Mouse (Mus musculus): ENCODE data around the gene Adgrg1. TPM values are rescaled to one million over a fixed set of nuclear protein-coding genes. Genes with fewer than 3 reads are reported as not detected.

Adgrg1 gene
- total and polyA plus RNA-seq, 3 experiments = 52.1 to 107 (median 67.8) TPM

GRCm38 (mm10) chr8:95012442-95012919 lies 37.9 kb downstream of the Adgrg1 start:
- DNase-seq = no peak
- no peak overlapping the region for H3K9ac ChIP-seq (ENCODE audit: low read depth, low read length)
- no peak overlapping the region for H3K4me3 ChIP-seq
- TF ChIP-seq CTCF (IDR thresholded peaks at IDR 0.05) = no peak
- TF ChIP-seq EP300 (IDR thresholded peaks at IDR 0.05; ENCODE audit: insufficient read depth, low read depth, low read length) = no peak
- TF ChIP-seq POLR2A (IDR thresholded peaks at IDR 0.05; ENCODE audit: insufficient read depth, low read depth, low read length) = no peak
- 64% methylated on average over 15 of the region's 15 CpGs for WGBS
- intact Hi-C loops (cut with DNase I) = no loop called here
- no peaks in the 10 kb centered on the region for H3K27me3 ChIP-seq (ENCODE audit: control insufficient read depth, insufficient read depth, low read length)
- no peaks in the 10 kb centered on the region for H3K79me2 ChIP-seq (replicated peaks; ENCODE audit: control insufficient read depth, insufficient read depth, low read length)
- no peaks in the 10 kb centered on the region for H3K4me1 ChIP-seq (ENCODE audit: control insufficient read depth, insufficient read depth, low read length)
- no peaks in the 10 kb centered on the region for H3K36me3 ChIP-seq (ENCODE audit: control insufficient read depth, insufficient read depth, low read length)
- H3K27ac ChIP-seq = no peak overlapping the region

- Histone ChIP-seq H3K9ac (ENCODE audit: low read depth, low read length) (no peak overlapping the region), H3K79me2 (replicated peaks; ENCODE audit: control insufficient read depth, insufficient read depth, low read length) (no peaks in the 10 kb centered on the region), H3K27ac (no peak overlapping the region), H3K4me1 (ENCODE audit: control insufficient read depth, insufficient read depth, low read length) (no peaks in the 10 kb centered on the region; the same call in 1 of the 2 replicates), H3K4me3 (no peak overlapping the region), H3K36me3 (ENCODE audit: control insufficient read depth, insufficient read depth, low read length) (no peaks in the 10 kb centered on the region), H3K27me3 (ENCODE audit: control insufficient read depth, insufficient read depth, low read length) (no peaks in the 10 kb centered on the region)
- 45% methylated on average over 4 of the region's 4 CpGs for WGBS
- intact Hi-C loops (cut with DNase I) = no loop called here
- no peak for TF ChIP-seq CTCF (IDR thresholded peaks at IDR 0.05)
- TF ChIP-seq POLR2A (IDR thresholded peaks at IDR 0.05; ENCODE audit: insufficient read depth, low read depth, low read length) = no peak
- TF ChIP-seq EP300 (IDR thresholded peaks at IDR 0.05; ENCODE audit: insufficient read depth, low read depth, low read length) = no peak
- DNase-seq = no peak
Observed at GRCm38 (mm10) chr8:95015866-95016265, 41.3 kb downstream of the Adgrg1 start.

GRCm38 (mm10) chr8:95016684-95017083 lies 42.1 kb downstream of the Adgrg1 start:
- H3K27me3 ChIP-seq (ENCODE audit: control insufficient read depth, insufficient read depth, low read length) = no peaks in the 10 kb centered on the region
- no peak for TF ChIP-seq POLR2A (IDR thresholded peaks at IDR 0.05; ENCODE audit: insufficient read depth, low read depth, low read length)
- no peak for TF ChIP-seq CTCF (IDR thresholded peaks at IDR 0.05)
- no peak for TF ChIP-seq EP300 (IDR thresholded peaks at IDR 0.05; ENCODE audit: insufficient read depth, low read depth, low read length)
- no peak overlapping the region for H3K27ac ChIP-seq
- no peaks in the 10 kb centered on the region for H3K36me3 ChIP-seq (ENCODE audit: control insufficient read depth, insufficient read depth, low read length)
- no peaks in the 10 kb centered on the region for H3K79me2 ChIP-seq (replicated peaks; ENCODE audit: control insufficient read depth, insufficient read depth, low read length)
- intact Hi-C loops (cut with DNase I) = no loop called here
- no peaks in the 10 kb centered on the region; the same call in 1 of the 2 replicates for H3K4me1 ChIP-seq (ENCODE audit: control insufficient read depth, insufficient read depth, low read length)
- DNase-seq = no peak
- H3K9ac ChIP-seq (ENCODE audit: low read depth, low read length) = no peak overlapping the region
- 62% methylated on average over 4 of the region's 4 CpGs for WGBS
- no peak overlapping the region for H3K4me3 ChIP-seq

GRCm38 (mm10) chr8:95017451-95017850 lies 42.9 kb downstream of the Adgrg1 start, which contains the start of gene Adgrg3:
Adgrg3 (plus strand) TSS chr8:95017692.
- no peak for DNase-seq
- intact Hi-C loops (cut with DNase I) = no loop called here
- Histone ChIP-seq H3K9ac (ENCODE audit: low read depth, low read length) (no peak within 1 kb of the TSS), H3K79me2 (replicated peaks; ENCODE audit: control insufficient read depth, insufficient read depth, low read length) (no peaks in the 10 kb centered on the region), H3K4me3 (no peak within 1 kb of the TSS), H3K27ac (no peak within 1 kb of the TSS), H3K27me3 (ENCODE audit: control insufficient read depth, insufficient read depth, low read length) (no peaks in the 10 kb centered on the region), H3K36me3 (ENCODE audit: control insufficient read depth, insufficient read depth, low read length) (no peaks in the 10 kb centered on the region), H3K4me1 (ENCODE audit: control insufficient read depth, insufficient read depth, low read length) (no peaks in the 10 kb centered on the region; the same call in 1 of the 2 replicates)
- 54% methylated on average over 11 of the region's 11 CpGs for WGBS
- TF ChIP-seq POLR2A (IDR thresholded peaks at IDR 0.05; ENCODE audit: insufficient read depth, low read depth, low read length) = no peak
- TF ChIP-seq CTCF (IDR thresholded peaks at IDR 0.05) = no peak
- TF ChIP-seq EP300 (IDR thresholded peaks at IDR 0.05; ENCODE audit: insufficient read depth, low read depth, low read length) = no peak

GRCm38 (mm10) chr8:95017969-95018635 lies 43.6 kb downstream of the Adgrg1 start:
- intact Hi-C loops (cut with DNase I) = no loop called here
- Histone ChIP-seq H3K79me2 (replicated peaks; ENCODE audit: control insufficient read depth, insufficient read depth, low read length) (no peaks in the 10 kb centered on the region), H3K36me3 (ENCODE audit: control insufficient read depth, insufficient read depth, low read length) (no peaks in the 10 kb centered on the region), H3K9ac (ENCODE audit: low read depth, low read length) (no peak overlapping the region), H3K4me1 (ENCODE audit: control insufficient read depth, insufficient read depth, low read length) (no peaks in the 10 kb centered on the region; the same call in 1 of the 2 replicates), H3K27ac (no peak overlapping the region), H3K4me3 (no peak overlapping the region), H3K27me3 (ENCODE audit: control insufficient read depth, insufficient read depth, low read length) (no peaks in the 10 kb centered on the region)
- DNase-seq = no peak
- WGBS = 59% methylated on average over 9 of the region's 9 CpGs
- TF ChIP-seq EP300 (IDR thresholded peaks at IDR 0.05; ENCODE audit: insufficient read depth, low read depth, low read length) = no peak
- no peak for TF ChIP-seq CTCF (IDR thresholded peaks at IDR 0.05)

GRCm38 (mm10) chr8:95020293-95020777 lies 45.8 kb downstream of the Adgrg1 start:
- H3K27me3 ChIP-seq (ENCODE audit: control insufficient read depth, insufficient read depth, low read length) = no peaks in the 10 kb centered on the region
- peak overlapping the region; percentile 73 for H3K27ac ChIP-seq
- H3K79me2 ChIP-seq (replicated peaks; ENCODE audit: control insufficient read depth, insufficient read depth, low read length) = no peaks in the 10 kb centered on the region
- peak overlapping the region; percentile 52 for H3K9ac ChIP-seq (ENCODE audit: low read depth, low read length)
- TF ChIP-seq CTCF (IDR thresholded peaks at IDR 0.05) (no peak), POLR2A (IDR thresholded peaks at IDR 0.05; ENCODE audit: insufficient read depth, low read depth, low read length) (peak; percentile 48; the same call in 1 of the 2 replicates)
- H3K4me1 ChIP-seq (ENCODE audit: control insufficient read depth, insufficient read depth, low read length) = no peaks in the 10 kb centered on the region; the same call in 1 of the 2 replicates
- H3K4me3 ChIP-seq = peak overlapping the region; percentile 26
- intact Hi-C loops (cut with DNase I) = no loop called here
- H3K36me3 ChIP-seq (ENCODE audit: control insufficient read depth, insufficient read depth, low read length) = no peaks in the 10 kb centered on the region
- DNase-seq = peak; percentile 38 to 56
- whole genome bisulfite sequencing = 18% methylated on average over 12 of the region's 12 CpGs
